Mouse (Mus musculus): ENCODE measurements around the gene Pkdrej. TPM values are rescaled to one million over a fixed set of nuclear protein-coding genes. Genes with fewer than 3 reads are reported as not detected.
"Not testable (repeated sequence)": the region's sequence is repeated elsewhere in the genome, so short reads cannot be mapped to it uniquely, and the experiment has no call there.

Pkdrej gene
- polyA plus RNA-seq, 1 experiment from 2014 or later, result 0.21 TPM

DNA sequence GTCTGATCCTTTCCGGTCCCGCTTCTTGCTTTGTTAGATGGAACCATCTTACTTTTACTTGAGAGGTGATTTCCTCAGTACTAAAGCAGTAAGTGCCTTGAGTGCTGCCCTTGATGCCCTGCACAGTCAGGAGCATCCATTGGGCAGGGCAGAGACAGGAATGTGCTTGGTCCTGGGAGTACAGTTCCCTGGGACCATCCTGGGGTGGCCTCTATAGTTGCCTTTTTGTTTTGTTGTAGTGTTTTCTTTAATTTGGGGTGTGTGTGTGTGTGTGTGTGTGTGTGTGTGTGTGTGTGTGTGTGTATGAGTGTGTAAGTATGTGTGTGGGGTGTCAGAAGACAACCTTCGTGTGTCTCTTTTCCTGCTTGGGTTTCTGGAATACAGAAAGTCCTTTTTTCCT is 37.2 kb downstream of the Pkdrej start:
- no peaks in the 10 kb centered on the region for H3K27me3 ChIP-seq (replicated peaks)
- no peak for ATAC-seq (ENCODE audit: insufficient read depth, low FRiP score, low read depth)
- H3K9me3 ChIP-seq, result no peaks in the 10 kb centered on the region
- WGBS, result 86% methylated on average over 3 of the region's 3 CpGs
- H3K9ac ChIP-seq, result no peak overlapping the region
- H3K4me2 ChIP-seq, result no peak overlapping the region
- H3K4me3 ChIP-seq (replicated peaks), result no peak overlapping the region
- no peaks in the 10 kb centered on the region for H3K36me3 ChIP-seq
- no peak overlapping the region for H3K27ac ChIP-seq
- H3K4me1 ChIP-seq, result no peaks in the 10 kb centered on the region

DNA sequence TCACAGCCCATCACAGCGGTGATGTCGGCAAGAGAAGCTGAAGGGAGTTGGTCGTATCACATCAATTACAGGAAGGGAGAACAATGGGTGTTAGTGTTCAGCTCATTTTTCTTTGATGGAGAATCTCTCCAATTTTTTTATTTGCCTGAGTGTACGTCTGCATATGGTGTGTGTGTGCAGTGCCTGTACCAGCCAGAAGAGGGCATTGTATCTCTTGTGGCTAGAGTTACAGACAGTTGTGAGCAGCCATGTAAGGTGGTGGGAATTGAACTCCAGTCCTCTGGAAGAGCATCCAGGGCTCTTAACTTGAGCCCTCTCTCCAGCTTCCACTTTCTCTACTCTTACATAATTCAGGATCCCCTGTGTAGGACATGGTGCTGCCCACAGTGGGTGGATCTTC is 38.4 kb downstream of the Pkdrej start:
- WGBS, result 81% methylated on average over 4 of the region's 4 CpGs
- Histone ChIP-seq H3K36me3 (no peaks in the 10 kb centered on the region), H3K9ac (no peak overlapping the region), H3K9me3 (no peaks in the 10 kb centered on the region), H3K27ac (no peak overlapping the region), H3K4me1 (no peaks in the 10 kb centered on the region), H3K4me2 (no peak overlapping the region), H3K4me3 (replicated peaks) (no peak overlapping the region), H3K27me3 (replicated peaks) (no peaks in the 10 kb centered on the region)
- no peak for ATAC-seq (ENCODE audit: insufficient read depth, low FRiP score, low read depth)

GRCm38 (mm10) chr15:85778891-85779290 is 42.6 kb downstream of the Pkdrej start:
- not testable (repeated sequence) for ATAC-seq (ENCODE audit: insufficient read depth, low FRiP score, low read depth); H3K27me3 ChIP-seq (replicated peaks); H3K4me2 ChIP-seq; H3K27ac ChIP-seq; H3K9ac ChIP-seq; H3K4me3 ChIP-seq (replicated peaks); H3K4me1 ChIP-seq; H3K9me3 ChIP-seq; H3K36me3 ChIP-seq
- WGBS, result 87% methylated on average over 6 of the region's 6 CpGs

DNA sequence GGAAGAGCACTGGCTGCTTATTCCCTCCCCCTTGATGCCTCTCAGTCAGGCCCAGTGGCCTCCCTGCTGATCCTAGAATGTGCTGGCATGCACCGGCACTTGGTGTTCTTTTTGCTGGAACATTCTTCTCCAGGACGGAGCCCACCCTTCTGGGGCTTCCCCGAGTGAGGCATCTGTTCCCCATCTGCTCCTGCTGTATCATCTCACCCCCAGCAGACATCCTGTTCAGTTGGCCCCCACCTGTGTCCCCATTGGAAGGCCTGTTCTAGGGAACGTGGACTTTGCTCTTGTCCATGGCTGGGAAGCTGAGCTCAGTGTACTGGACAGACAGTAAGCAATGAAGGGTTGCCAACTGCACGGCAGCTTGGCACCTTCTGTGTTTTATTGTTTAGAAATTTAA is 44.8 kb downstream of the Pkdrej start:
- no peaks in the 10 kb centered on the region for H3K36me3 ChIP-seq
- no peak overlapping the region for H3K4me3 ChIP-seq (replicated peaks)
- no peak overlapping the region for H3K27ac ChIP-seq
- WGBS, result 76% methylated on average over 5 of the region's 5 CpGs
- no peaks in the 10 kb centered on the region for H3K4me1 ChIP-seq
- H3K4me2 ChIP-seq, result no peak overlapping the region
- ATAC-seq (ENCODE audit: insufficient read depth, low FRiP score, low read depth), result no peak
- H3K9me3 ChIP-seq, result no peaks in the 10 kb centered on the region
- no peaks in the 10 kb centered on the region for H3K27me3 ChIP-seq (replicated peaks)
- no peak overlapping the region for H3K9ac ChIP-seq

GRCm38 (mm10) chr15:85776241-85776640 is 45.3 kb downstream of the Pkdrej start:
- no peak overlapping the region for H3K9ac ChIP-seq
- H3K27me3 ChIP-seq (replicated peaks), result no peaks in the 10 kb centered on the region
- H3K4me2 ChIP-seq, result no peak overlapping the region
- no peak overlapping the region for H3K27ac ChIP-seq
- H3K4me1 ChIP-seq, result no peaks in the 10 kb centered on the region
- 63% methylated on average over 2 of the region's 2 CpGs for WGBS
- H3K36me3 ChIP-seq, result no peaks in the 10 kb centered on the region
- ATAC-seq (ENCODE audit: insufficient read depth, low FRiP score, low read depth), result no peak
- no peak overlapping the region for H3K4me3 ChIP-seq (replicated peaks)
- no peaks in the 10 kb centered on the region for H3K9me3 ChIP-seq

DNA sequence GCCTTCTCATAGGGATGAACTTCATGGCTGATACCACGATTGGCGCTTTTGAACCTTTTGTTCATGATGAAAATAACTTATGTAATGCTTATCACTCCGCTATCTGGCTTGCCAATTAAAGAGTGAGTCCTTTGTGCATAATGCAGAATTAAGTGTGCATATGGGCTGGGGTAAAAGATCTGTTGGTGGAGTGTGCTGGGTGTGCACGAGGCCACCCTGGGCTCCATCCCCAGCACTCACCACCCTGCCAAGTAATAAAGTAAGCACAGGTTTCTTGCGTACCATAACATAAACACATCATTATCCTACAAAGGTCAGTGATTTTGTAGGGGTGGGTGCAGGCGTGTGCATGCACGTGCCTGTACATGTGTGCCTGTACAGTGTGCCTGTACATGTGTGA is 46.5 kb downstream of the Pkdrej start:
- no peaks in the 10 kb centered on the region for H3K27me3 ChIP-seq (replicated peaks)
- 80% methylated on average over 7 of the region's 7 CpGs for WGBS
- H3K27ac ChIP-seq, result no peak overlapping the region
- no peak overlapping the region for H3K4me3 ChIP-seq (replicated peaks)
- H3K4me2 ChIP-seq, result no peak overlapping the region
- no peak for ATAC-seq (ENCODE audit: insufficient read depth, low FRiP score, low read depth)
- H3K9ac ChIP-seq, result no peak overlapping the region
- no peaks in the 10 kb centered on the region for H3K9me3 ChIP-seq
- no peaks in the 10 kb centered on the region for H3K36me3 ChIP-seq
- H3K4me1 ChIP-seq, result no peaks in the 10 kb centered on the region

DNA sequence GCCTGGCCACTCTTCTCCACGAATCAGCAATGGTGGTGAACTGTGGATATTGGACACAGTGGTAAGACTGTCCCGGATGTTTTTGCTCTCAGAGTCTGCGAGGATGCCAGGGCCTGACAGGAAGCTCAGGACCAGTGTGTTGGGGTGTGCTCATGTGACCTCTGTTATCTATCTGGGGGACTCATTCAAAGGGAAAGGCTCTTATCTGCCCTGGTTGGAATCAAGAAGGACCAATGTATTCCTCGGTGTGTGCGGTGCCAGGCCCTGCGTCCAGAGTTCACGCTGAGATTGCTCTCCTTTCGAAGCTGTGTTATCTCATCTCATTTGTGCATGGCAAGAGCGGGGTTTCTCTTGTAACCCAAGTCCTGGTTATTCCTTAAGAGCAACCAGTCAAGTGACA is 47.1 kb downstream of the Pkdrej start:
- no peak overlapping the region for H3K27ac ChIP-seq
- no peaks in the 10 kb centered on the region for H3K9me3 ChIP-seq
- H3K9ac ChIP-seq, result no peak overlapping the region
- H3K36me3 ChIP-seq, result no peaks in the 10 kb centered on the region
- no peak overlapping the region for H3K4me3 ChIP-seq (replicated peaks)
- whole genome bisulfite sequencing, result 83% methylated on average over 9 of the region's 9 CpGs
- H3K27me3 ChIP-seq (replicated peaks), result no peaks in the 10 kb centered on the region
- no peak overlapping the region for H3K4me2 ChIP-seq
- no peaks in the 10 kb centered on the region for H3K4me1 ChIP-seq
- no peak for ATAC-seq (ENCODE audit: insufficient read depth, low FRiP score, low read depth)

- H3K9ac ChIP-seq, result no peak overlapping the region
- no peak overlapping the region for H3K4me2 ChIP-seq
- peak overlapping the region; percentile 23; the same call in 1 of the 2 replicates for H3K27ac ChIP-seq
- H3K4me1 ChIP-seq, result no peaks in the 10 kb centered on the region
- no peak for ATAC-seq (ENCODE audit: insufficient read depth, low FRiP score, low read depth)
- H3K27me3 ChIP-seq (replicated peaks), result no peaks in the 10 kb centered on the region
- H3K9me3 ChIP-seq, result no peaks in the 10 kb centered on the region
- H3K36me3 ChIP-seq, result no peaks in the 10 kb centered on the region
- 62% methylated on average over 11 of the region's 11 CpGs for WGBS
- H3K4me3 ChIP-seq (replicated peaks), result no peak overlapping the region
These were observed 49.3 kb downstream of the Pkdrej start for GRCm38 (mm10) chr15:85772146-85772740.

GRCm38 (mm10) chr15:85771306-85772121 is 50.0 kb downstream of the Pkdrej start:
- Histone ChIP-seq H3K27ac (peak overlapping the region; percentile 23; the same call in 1 of the 2 replicates), H3K4me3 (replicated peaks) (no peak overlapping the region), H3K36me3 (no peaks in the 10 kb centered on the region), H3K4me1 (no peaks in the 10 kb centered on the region), H3K9me3 (no peaks in the 10 kb centered on the region), H3K9ac (no peak overlapping the region), H3K27me3 (replicated peaks) (no peaks in the 10 kb centered on the region), H3K4me2 (no peak overlapping the region)
- WGBS, result 70% methylated on average over 17 of the region's 17 CpGs
- peak; percentile 59; the same call in 1 of the 2 replicates for ATAC-seq (ENCODE audit: insufficient read depth, low FRiP score, low read depth)

GRCm38 (mm10) chr15:85768991-85769390 is 52.5 kb downstream of the Pkdrej start:
- Histone ChIP-seq H3K27ac (no peak overlapping the region), H3K4me1 (no peaks in the 10 kb centered on the region), H3K9ac (no peak overlapping the region), H3K4me3 (replicated peaks) (no peak overlapping the region), H3K4me2 (no peak overlapping the region), H3K27me3 (replicated peaks) (no peaks in the 10 kb centered on the region), H3K36me3 (no peaks in the 10 kb centered on the region), H3K9me3 (no peaks in the 10 kb centered on the region)
- 85% methylated on average over 8 of the region's 8 CpGs for WGBS
- no peak for ATAC-seq (ENCODE audit: insufficient read depth, low FRiP score, low read depth)

DNA sequence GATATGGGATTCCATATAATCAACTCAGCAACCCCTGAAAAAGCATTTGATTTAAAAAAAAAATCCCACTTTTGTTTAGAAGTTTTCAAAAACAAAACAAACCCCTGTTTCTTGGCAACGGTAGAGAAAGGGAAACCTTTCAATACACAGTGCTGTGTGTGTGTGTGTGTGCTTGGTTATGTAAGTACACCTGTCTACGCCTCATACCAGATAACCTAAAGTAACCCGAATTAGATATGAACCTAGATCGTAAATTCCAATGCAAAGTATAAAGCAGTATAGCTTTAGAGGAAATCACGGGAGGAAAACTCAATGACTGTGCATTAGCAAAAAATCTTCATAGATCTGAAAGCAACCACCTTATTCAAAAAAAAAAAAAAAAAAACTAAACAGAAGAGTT is 54.9 kb downstream of the Pkdrej start:
- H3K27me3 ChIP-seq (replicated peaks), result no peaks in the 10 kb centered on the region
- no peak overlapping the region for H3K27ac ChIP-seq
- no peaks in the 10 kb centered on the region for H3K9me3 ChIP-seq
- H3K4me2 ChIP-seq, result no peak overlapping the region
- H3K36me3 ChIP-seq, result no peaks in the 10 kb centered on the region
- no peaks in the 10 kb centered on the region for H3K4me1 ChIP-seq
- no peak overlapping the region for H3K4me3 ChIP-seq (replicated peaks)
- H3K9ac ChIP-seq, result no peak overlapping the region
- no peak for ATAC-seq (ENCODE audit: insufficient read depth, low FRiP score, low read depth)
- WGBS, result 85% methylated on average over 5 of the region's 5 CpGs

DNA sequence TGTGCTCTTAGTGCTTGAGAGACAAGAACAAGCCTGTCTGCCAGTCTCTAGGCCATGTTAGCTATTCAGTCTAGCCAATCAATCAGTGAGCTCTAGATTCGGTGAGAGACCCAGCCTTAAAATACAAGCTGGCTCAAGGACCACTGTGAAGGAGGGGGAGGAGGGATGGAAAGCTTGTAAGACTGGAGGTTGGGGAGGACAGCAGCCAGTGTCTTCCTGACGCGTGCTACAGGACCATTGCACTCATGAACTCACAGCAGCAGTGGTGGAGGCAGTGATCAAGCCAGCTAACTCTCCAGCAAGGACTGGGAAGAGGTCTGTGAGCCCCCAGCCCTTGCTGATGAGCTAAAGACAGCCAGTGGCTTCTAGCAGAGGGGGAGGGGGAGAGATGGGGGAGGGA is 56.5 kb downstream of the Pkdrej start:
- Histone ChIP-seq H3K27ac (no peak overlapping the region), H3K36me3 (no peaks in the 10 kb centered on the region), H3K27me3 (replicated peaks) (no peaks in the 10 kb centered on the region), H3K4me1 (no peaks in the 10 kb centered on the region), H3K9me3 (no peaks in the 10 kb centered on the region), H3K4me2 (no peak overlapping the region), H3K9ac (no peak overlapping the region), H3K4me3 (replicated peaks) (no peak overlapping the region)
- 59% methylated on average over 3 of the region's 3 CpGs for WGBS
- ATAC-seq (ENCODE audit: insufficient read depth, low FRiP score, low read depth), result no peak
